Mouse (Mus musculus): Measurements from ENCODE around the gene Lad1. TPM values are rescaled to one million over a fixed set of nuclear protein-coding genes. Genes with fewer than 3 reads are reported as not detected.

Lad1 gene
- total and polyA plus RNA-seq, 2 experiments from 2014 or later, result 0.21 to 0.40 TPM

DNA sequence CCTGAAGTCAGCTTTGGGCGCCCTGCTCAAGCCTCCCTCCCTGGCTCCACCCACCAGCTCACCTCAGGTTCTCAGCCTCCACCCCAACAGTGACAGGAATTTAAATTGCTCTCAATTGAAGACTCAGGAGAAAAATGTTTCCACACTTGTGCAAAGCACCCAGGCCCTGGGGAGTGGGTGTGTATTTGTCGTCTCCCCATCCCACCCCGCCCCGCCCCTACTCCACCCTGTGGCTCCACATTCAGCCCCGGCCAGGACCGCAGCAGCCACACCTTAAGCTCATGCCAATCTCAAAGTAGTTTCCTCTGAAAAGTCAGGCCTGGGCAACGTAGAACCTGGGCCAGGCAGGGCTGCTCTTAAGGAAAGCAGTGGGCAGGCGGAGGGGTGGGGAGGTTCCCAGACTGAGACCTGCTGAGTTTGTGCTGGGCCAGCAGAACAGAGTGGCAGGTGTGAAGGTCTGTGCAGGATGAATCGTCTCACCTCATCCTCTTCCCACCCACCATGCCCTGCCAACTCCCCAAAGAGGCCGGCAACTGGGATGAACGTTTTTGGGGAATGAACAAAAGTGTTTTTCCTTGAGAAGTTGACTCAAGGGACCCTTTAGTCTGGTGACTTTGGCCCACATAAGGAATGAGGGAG is 38.9 kb downstream of the Lad1 start:
- no peaks in the 10 kb centered on the region for H3K9me3 ChIP-seq (ENCODE audit: low read length)
- no peaks in the 10 kb centered on the region for H3K27me3 ChIP-seq (ENCODE audit: insufficient read depth, low read length)
- no peak overlapping the region for H3K9ac ChIP-seq (replicated peaks; ENCODE audit: low read length)
- no peak overlapping the region for H3K27ac ChIP-seq
- no peaks in the 10 kb centered on the region for H3K36me3 ChIP-seq (ENCODE audit: insufficient read depth, low read length)
- ATAC-seq (no peak), DNase-seq (ENCODE audit: low spot score) (no peak)
- no peaks in the 10 kb centered on the region for H3K4me1 ChIP-seq (ENCODE audit: insufficient read depth, low read length)
- TF ChIP-seq CTCF (IDR thresholded peaks at IDR 0.05; ENCODE audit: low read depth), result no peak
- WGBS, result 71% methylated on average over 11 of the region's 11 CpGs
- no peak overlapping the region for H3K4me2 ChIP-seq (ENCODE audit: low read depth, low read length)
- H3K4me3 ChIP-seq (ENCODE audit: low read length), result no peak overlapping the region

DNA sequence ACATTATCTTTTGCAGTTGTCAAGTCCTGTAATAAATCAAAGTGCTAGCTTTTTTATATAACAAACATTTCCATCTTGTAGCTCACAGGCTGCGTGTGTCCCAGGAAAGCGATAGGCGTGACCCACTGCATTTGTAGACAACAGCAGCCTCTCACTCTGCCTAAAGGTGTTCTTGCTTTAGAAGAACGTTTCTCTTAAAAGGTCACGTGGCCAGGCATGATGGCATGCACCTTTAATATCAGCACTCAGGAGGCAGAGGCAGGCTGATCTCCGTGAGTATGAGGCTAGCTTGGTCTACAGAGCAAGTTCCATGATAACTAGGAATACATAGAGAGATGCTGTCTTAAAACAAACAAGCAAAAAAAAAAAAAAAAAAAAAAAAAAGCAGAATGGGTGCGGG is 40.1 kb downstream of the Lad1 start:
- TF ChIP-seq CTCF (IDR thresholded peaks at IDR 0.05; ENCODE audit: low read depth), result no peak
- Histone ChIP-seq H3K36me3 (ENCODE audit: insufficient read depth, low read length) (no peaks in the 10 kb centered on the region), H3K4me1 (ENCODE audit: insufficient read depth, low read length) (no peaks in the 10 kb centered on the region), H3K27me3 (ENCODE audit: insufficient read depth, low read length) (no peaks in the 10 kb centered on the region), H3K4me3 (ENCODE audit: low read length) (no peak overlapping the region), H3K27ac (no peak overlapping the region), H3K9ac (replicated peaks; ENCODE audit: low read length) (no peak overlapping the region), H3K4me2 (ENCODE audit: low read depth, low read length) (no peak overlapping the region), H3K9me3 (ENCODE audit: low read length) (no peaks in the 10 kb centered on the region)
- no peak for ATAC-seq
- WGBS, result 88% methylated on average over 7 of the region's 7 CpGs
- no peak for DNase-seq (ENCODE audit: low spot score)

DNA sequence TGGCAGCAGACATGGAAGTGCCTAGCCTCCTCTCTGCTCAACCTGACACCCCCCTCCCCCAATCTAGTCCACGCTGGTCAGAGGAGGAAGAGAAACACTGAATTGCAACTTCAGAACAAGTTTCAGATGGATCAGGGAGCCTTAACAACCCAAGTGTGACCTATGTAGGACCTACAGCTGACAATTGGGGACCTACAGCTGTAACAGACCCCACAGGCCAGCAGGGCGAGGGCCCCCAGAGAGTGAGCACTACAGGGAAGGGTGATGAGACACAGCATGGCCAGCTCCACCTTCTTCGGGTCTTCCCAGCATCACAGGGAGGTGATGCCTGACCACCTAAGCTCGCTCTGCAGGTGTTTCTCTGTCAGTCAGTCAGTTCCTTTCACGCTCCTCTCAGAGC is 42.7 kb downstream of the Lad1 start:
- H3K4me1 ChIP-seq (ENCODE audit: insufficient read depth, low read length), result no peaks in the 10 kb centered on the region
- DNase-seq (ENCODE audit: low spot score) (no peak), ATAC-seq (no peak)
- no peak overlapping the region for H3K9ac ChIP-seq (replicated peaks; ENCODE audit: low read length)
- H3K4me3 ChIP-seq (ENCODE audit: low read length), result no peak overlapping the region
- H3K27me3 ChIP-seq (ENCODE audit: insufficient read depth, low read length), result no peaks in the 10 kb centered on the region
- H3K4me2 ChIP-seq (ENCODE audit: low read depth, low read length), result no peak overlapping the region
- no peaks in the 10 kb centered on the region for H3K9me3 ChIP-seq (ENCODE audit: low read length)
- H3K27ac ChIP-seq, result no peak overlapping the region
- 84% methylated on average over 5 of the region's 5 CpGs for WGBS
- no peak for TF ChIP-seq CTCF (IDR thresholded peaks at IDR 0.05; ENCODE audit: low read depth)
- no peaks in the 10 kb centered on the region for H3K36me3 ChIP-seq (ENCODE audit: insufficient read depth, low read length)

DNA sequence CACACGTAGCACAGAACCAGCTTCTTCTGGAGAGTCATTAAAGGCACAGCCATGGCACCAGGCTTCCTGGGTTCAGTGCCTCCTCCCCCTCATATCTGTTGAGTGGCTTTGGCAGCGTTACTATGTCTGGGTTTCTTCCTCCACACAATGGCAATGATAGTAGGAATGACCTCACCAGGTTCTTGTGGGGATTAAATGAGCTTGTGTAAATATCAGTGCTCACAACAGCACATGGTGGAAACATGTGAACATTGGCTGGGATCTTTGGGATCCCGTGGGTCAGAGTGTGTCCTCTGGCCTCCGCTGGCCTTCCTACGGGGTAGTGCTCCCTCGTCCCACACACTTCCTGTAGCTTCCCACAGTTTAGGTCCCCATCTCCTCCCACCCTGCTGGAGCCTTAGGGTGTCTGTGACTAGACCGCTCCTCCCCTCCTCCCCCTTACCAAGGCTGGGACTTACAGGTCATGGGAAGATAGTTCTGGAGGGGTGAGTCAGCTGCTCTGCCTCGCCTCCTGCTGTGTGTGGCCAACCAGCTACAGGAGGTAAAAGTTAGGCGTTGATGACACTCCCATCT is 43.7 kb downstream of the Lad1 start:
- no peaks in the 10 kb centered on the region for H3K27me3 ChIP-seq (ENCODE audit: insufficient read depth, low read length)
- 67% methylated on average over 9 of the region's 9 CpGs for WGBS
- no peak overlapping the region for H3K4me2 ChIP-seq (ENCODE audit: low read depth, low read length)
- H3K4me1 ChIP-seq (ENCODE audit: insufficient read depth, low read length), result no peaks in the 10 kb centered on the region
- no peak overlapping the region for H3K9ac ChIP-seq (replicated peaks; ENCODE audit: low read length)
- no peak overlapping the region for H3K4me3 ChIP-seq (ENCODE audit: low read length)
- ATAC-seq, result no peak
- no peaks in the 10 kb centered on the region for H3K9me3 ChIP-seq (ENCODE audit: low read length)
- no peak overlapping the region for H3K27ac ChIP-seq
- DNase-seq (ENCODE audit: low spot score), result no peak
- H3K36me3 ChIP-seq (ENCODE audit: insufficient read depth, low read length), result no peaks in the 10 kb centered on the region
- no peak for TF ChIP-seq CTCF (IDR thresholded peaks at IDR 0.05; ENCODE audit: low read depth)

DNA sequence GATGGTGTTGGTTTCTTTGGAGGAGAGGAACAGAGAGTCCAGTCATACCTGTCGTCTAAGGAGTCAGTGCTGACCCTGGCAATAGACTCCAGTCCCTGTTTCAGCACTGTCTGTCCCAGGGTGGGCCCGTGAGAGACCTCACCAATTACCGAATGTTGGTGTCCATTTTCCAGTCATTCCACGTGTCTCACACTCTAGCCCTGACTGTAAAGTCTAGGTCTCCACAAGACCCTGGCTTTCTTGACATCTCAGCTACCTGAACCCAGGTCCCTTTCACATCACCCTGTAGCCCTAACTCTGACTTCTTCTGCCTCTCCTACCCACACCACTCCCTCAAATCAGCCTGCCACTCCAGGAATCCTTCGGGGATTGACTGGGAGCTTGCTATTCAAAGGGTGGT is 44.2 kb downstream of the Lad1 start:
- Histone ChIP-seq H3K4me2 (ENCODE audit: low read depth, low read length) (no peak overlapping the region), H3K36me3 (ENCODE audit: insufficient read depth, low read length) (no peaks in the 10 kb centered on the region), H3K27me3 (ENCODE audit: insufficient read depth, low read length) (no peaks in the 10 kb centered on the region), H3K9me3 (ENCODE audit: low read length) (no peaks in the 10 kb centered on the region), H3K27ac (no peak overlapping the region), H3K4me1 (ENCODE audit: insufficient read depth, low read length) (no peaks in the 10 kb centered on the region), H3K4me3 (ENCODE audit: low read length) (no peak overlapping the region), H3K9ac (replicated peaks; ENCODE audit: low read length) (no peak overlapping the region)
- no peak for TF ChIP-seq CTCF (IDR thresholded peaks at IDR 0.05; ENCODE audit: low read depth)
- DNase-seq (ENCODE audit: low spot score) (no peak), ATAC-seq (no peak)
- 94% methylated on average over 5 of the region's 5 CpGs for WGBS

DNA sequence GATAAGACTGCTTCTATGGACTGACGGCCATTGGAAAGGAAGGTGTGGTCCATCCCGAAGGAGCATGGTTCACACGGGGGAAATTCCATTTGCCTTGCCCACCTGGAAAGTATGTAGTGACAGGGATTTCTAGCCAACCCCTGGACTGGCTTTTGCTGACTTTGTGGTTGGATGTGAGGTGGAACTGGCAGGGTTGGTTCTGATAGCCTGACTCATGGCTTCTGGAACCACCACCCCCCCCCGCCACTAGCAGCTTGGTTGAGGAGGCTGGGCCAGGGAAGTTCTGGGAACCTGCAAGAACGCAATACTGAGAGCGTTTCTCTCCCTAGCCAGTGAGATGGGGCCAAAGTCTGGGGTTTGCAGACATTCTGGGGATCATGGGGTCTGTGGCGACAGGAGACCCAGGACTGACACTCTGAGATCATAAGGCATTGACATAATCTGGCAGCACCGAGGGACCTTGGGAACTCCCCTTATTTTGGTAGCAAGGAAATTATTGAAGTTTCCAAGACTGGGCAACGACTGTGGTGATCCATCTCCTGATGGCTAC is 45.5 kb downstream of the Lad1 start:
- Histone ChIP-seq H3K27me3 (ENCODE audit: insufficient read depth, low read length) (no peaks in the 10 kb centered on the region), H3K36me3 (ENCODE audit: insufficient read depth, low read length) (no peaks in the 10 kb centered on the region), H3K9ac (replicated peaks; ENCODE audit: low read length) (no peak overlapping the region), H3K4me2 (ENCODE audit: low read depth, low read length) (no peak overlapping the region), H3K9me3 (ENCODE audit: low read length) (no peaks in the 10 kb centered on the region), H3K4me1 (ENCODE audit: insufficient read depth, low read length) (no peaks in the 10 kb centered on the region), H3K27ac (no peak overlapping the region), H3K4me3 (ENCODE audit: low read length) (no peak overlapping the region)
- no peak for ATAC-seq
- no peak for TF ChIP-seq CTCF (IDR thresholded peaks at IDR 0.05; ENCODE audit: low read depth)
- 86% methylated on average over 9 of the region's 9 CpGs for whole genome bisulfite sequencing
- no peak for DNase-seq (ENCODE audit: low spot score)

DNA sequence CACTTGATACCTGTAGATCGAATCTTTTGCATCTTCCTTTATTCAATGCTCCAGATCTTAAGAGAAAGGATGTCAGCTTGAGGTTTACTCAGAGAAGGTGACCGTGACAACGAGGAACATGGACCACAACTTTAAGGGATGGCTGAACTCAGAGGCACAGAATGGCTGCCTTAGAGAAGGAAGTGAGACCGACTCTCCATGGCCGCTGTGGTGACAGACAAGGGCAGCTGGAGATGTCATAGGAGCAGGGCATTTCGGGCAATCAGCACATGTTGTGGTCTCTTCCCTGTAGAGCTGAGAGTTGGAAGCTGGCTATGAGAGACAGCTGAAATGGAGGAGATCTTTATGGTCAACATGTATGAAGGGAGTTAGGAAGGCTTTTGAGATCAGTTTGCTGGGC is 46.4 kb downstream of the Lad1 start:
- TF ChIP-seq CTCF (IDR thresholded peaks at IDR 0.05; ENCODE audit: low read depth), result no peak
- H3K27me3 ChIP-seq (ENCODE audit: insufficient read depth, low read length), result no peaks in the 10 kb centered on the region
- H3K27ac ChIP-seq, result no peak overlapping the region
- H3K9ac ChIP-seq (replicated peaks; ENCODE audit: low read length), result no peak overlapping the region
- no peak for DNase-seq (ENCODE audit: low spot score)
- ATAC-seq, result no peak
- H3K36me3 ChIP-seq (ENCODE audit: insufficient read depth, low read length), result no peaks in the 10 kb centered on the region
- no peak overlapping the region for H3K4me3 ChIP-seq (ENCODE audit: low read length)
- 88% methylated on average over 6 of the region's 6 CpGs for WGBS
- no peaks in the 10 kb centered on the region for H3K4me1 ChIP-seq (ENCODE audit: insufficient read depth, low read length)
- no peak overlapping the region for H3K4me2 ChIP-seq (ENCODE audit: low read depth, low read length)
- H3K9me3 ChIP-seq (ENCODE audit: low read length), result no peaks in the 10 kb centered on the region

Measured in hindbrain, postnatal 0 days (tissue).